Comparison of ENCODE assay signal across 9 mouse cellular contexts in genomic region chr9:15263487-15263886, GRCm38 (mm10).
"Had no signal": no experiment of that assay in that cellular context is flagged by ENCODE, and none has a peak within 500 bp of the region (broad histone marks: within the 10 kb centered on the region; RNA-seq: fewer than 3 reads in every experiment).

No protein-coding gene starts in this region.

- DNase-seq: kidney, postnatal 36 days; layer of hippocampus, adult 9-11 months; layer of hippocampus, postnatal 36 days; lung, adult 2 months; lung, postnatal 36 days; right cerebral cortex, postnatal 14 days; thymus, postnatal 4 days had no signal

- ATAC-seq: lung, postnatal 0 days; midbrain, embryonic 13.5 days had no signal
